Mouse (Mus musculus) thymus, postnatal 0 days (tissue): ENCODE data around the gene Lef1. TPM values are rescaled to one million over a fixed set of nuclear protein-coding genes. Genes with fewer than 3 reads are reported as not detected.
A peak's percentile ranks its signal among the peaks of the same experiment; 100 is the strongest.

Experiments used
- DNase-seq: peaks from one replicate; pipeline ENCODE4 v3.0.0-alpha.2; 2015; ENCODE audit warnings: low spot score
- polyA plus RNA-seq: library from polyadenylated mRNA; unstranded; fragments of >200 nt; fragmentation: Nextera tagmentation; extraction: Ambion mirVana; gene quantifications from 2 replicates; pipeline ENCODE4 v1.2.1, GENCODE M21; 2015

The Lef1 gene
- polyA plus RNA-seq, 1 experiment from 2014 or later = 284 TPM

DNA sequence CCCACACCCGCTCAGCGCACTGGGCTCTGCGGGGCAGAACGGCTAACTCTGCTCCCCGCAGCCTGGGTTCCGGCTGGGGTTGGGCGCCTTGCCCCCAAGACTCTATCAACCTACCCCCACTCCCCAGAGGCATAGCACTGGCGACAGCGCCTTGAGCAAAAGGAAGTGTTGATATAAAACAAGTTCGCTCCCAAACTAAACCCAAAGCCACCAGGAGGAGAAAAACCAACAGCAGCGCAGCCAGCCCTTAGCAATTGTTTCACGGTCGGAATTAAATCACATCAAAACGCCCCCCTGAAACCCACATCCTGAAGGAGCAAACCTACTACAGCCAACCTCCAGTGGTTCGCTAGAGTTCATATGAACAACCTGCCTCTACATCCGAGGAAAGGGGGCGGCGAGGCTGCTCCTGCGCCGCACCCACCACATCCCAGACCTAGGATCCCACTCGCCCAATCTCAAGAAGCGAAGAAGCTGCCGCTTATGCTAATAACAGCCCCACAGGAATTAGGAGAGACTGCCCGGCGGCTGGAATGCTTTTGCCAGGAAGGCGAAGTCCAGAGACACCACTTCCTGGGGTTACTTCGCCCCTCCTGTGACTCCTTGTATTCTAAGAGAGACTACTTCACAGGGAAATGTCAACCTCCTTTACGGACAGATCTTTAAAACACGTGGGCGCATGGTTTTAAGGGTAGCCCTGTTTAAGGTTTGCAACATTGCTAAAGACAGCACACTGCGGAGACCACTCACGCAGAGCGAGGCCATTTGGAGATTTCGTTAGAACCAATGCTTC lies 2.8 kb upstream of the Lef1 start:
- peak; percentile 53 for DNase-seq

DNA sequence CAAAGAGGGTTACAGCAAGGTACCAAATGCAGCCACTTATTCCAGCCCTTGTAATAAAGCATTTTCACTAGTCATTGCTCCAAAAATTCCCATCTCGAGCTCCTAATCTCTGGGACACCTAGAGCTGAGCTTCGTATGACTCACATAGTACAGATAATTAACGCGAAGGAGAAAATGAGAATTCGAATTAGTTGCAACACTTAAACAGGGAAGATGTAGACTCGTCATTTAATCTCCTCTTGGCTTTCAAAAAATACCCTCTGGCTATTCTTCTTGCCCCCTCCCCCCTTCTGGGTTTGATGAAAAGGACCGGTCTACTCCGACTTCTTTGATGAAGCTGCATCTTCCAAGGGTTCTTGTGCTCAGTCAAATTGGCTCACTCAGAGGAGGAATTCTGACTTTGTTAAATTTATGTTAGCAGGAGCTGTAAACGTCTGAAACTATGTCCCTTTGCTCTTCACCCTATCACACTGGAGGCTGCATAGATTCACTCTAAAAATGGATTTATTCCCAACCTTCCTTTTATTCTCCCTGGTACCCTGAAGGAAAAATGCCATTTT lies 2.1 kb upstream of the Lef1 start:
- DNase-seq = no peak

DNA sequence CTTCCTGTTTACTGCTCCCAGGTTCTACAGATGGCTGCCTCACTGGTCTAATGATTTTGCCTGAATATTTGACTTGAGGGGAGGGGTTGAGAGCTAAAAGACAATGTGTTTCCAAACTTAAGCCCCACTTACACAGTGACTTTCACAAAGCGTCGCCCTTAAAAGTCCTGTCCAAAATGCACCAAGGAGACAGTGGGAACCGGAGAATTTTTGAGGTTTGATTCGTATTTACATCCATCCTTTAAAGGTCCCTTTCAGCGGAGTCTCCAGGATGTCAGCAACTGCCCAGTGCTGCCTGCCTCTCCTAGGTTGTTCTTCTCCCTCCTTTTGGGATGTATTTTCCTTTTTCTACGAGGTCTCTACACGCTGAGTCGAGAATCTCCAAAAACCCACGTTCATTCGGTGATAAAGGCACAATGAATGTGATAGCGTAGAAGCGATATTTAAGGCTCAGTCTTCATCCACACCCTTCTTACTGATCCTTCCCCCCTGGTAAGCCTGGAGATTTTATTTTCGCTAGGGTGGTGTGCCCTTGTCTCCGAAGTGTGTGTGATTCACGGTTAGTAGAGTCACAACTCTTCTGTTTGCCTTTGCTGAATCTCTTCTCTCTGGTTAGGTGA lies 1.1 kb upstream of the Lef1 start:
- no peak for DNase-seq

DNA sequence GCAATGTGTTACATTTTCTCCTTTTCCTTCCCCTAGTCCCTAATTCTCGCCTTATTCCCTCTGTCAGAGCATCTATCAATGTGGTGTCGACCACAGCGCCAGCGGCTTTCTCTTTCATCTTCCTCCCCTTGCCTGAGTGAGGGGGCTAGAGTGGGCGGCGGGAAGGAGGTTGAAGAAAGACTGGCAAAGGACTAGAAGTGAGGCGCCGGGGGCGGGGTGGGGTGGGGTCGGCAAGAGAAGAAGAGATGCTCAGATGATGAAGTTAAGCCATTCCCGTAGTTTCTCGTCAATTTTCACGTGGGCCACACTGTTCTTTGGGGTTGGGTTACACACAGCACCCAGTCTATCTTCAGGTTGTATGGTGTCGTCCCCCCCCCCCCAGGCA lies 593 bp upstream of the Lef1 start:
- DNase-seq = peak; percentile 57

DNA sequence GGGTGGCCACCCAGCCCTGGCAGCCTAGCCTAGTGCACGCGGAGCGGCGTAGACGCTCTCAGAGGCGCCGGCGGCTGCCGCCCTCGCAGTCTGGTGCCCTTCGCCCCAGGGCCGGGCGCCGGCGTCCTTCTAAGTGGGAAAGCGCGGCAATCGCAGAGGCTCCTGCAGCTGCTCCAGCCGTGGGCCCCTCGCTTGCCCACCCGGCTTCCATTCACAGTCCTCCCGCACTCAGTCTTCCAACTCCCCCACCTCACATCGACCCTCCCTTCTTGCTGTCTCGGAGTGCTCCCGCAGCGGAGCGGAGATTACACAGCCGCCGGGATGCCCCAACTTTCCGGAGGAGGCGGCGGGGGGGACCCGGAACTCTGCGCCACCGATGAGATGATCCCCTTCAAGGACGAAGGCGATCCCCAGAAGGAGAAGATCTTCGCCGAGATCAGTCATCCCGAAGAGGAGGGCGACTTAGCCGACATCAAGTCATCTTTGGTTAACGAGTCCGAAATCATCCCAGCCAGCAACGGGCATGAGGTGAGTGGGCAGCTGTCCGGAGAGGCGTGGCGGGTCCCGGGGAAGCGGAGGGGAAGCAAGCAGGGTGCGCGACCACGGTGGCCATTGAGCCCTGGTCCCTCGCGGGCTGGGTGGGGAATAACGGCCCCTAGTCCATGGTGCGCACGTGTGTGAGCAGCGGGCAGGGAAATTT lies 1.0 kb downstream of the Lef1 start:
- peak; percentile 48 for DNase-seq

DNA sequence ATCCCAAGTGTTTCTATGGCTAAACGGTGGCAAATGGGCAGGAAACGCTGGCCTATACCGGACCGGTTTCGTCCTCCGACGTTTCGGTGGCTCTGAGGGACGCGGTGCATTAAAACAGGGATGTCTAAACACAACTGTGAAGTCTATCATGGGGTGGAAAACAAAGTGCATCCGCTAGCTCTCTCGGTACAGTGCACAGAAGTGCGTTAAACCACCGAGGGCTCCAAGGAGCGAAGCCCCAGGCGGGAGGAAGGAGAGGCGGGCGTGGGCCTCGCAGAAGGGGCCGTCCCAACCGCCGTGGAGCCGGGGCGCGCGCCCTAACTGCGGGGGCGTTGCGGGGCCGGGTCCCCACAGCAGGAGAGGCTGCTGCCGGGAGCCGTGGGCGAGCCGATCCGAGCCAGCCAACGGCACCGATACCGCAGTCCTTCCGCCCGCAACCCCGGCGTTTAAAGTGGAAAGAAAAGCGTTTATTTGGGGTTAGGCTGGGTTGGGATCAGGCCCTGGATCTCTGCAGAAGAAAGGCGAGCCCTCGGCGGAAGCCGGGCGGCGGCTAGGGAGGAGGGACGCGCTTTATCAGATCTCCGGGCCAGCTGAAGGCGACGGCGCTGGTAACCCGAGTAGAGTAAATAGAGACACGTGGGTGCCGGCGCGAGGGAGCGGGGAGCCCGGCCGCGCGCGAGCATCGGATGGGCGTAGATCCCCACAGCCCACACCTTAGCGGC lies 1.7 kb downstream of the Lef1 start:
- peak; percentile 81 for DNase-seq

DNA sequence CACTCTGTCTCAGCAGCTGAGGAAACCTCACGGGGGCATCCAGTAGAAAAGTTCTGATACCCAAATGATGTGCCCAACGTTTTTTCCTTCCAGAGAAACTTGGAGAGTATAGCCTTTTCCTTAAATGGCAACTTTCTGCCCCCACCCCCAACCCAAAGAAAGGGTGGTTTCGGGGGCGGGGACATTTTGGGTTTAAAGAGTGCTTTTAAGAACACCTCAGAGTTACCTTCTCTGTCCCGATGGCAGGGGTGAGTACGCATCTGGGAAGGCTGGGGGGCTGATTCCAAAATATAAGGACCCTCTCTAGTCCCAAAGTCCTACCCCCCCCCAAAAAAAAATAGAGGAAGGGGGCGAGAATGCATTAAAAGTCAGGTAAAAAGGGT lies 2.3 kb downstream of the Lef1 start:
- DNase-seq = peak; percentile 73

DNA sequence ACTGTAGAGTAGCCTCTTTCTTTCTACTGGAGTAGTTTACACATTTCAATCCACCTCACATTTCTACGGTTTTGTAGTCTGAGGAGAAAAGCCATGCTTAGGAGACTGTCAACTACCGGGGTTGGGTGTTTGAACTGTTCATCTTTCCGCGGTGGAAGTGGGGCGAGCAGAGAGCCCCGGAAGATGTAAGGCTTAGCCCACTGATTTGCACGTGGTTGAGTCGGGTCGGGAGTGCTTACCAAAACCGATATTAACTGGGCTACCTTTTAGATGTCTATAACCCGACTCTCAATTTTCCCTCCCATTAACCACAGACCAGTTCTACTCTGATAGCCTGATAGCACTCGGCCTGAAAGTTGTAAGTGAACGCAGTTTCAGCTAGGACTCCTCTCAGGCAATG lies 2.8 kb downstream of the Lef1 start:
- peak; percentile 75 for DNase-seq

DNA sequence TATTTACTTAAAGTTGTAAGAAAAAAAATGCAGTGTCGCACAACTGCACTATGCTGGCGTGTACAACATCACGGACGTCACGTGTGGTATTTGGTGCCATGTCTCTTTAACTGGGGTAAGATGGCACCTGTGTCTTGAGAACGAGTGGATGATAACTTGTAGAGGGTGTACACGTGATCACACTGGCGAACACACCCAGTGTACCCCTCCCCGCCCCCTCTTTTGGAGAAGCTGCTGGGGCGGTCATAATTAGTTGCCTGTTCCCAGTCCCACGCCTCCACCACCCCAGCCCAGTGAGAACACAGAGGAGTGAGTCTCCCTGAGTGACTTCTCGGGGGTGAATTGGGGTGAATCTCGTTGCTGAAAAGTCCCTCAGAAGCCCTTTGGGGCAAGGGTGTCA lies 5.8 kb downstream of the Lef1 start:
- no peak for DNase-seq

DNA sequence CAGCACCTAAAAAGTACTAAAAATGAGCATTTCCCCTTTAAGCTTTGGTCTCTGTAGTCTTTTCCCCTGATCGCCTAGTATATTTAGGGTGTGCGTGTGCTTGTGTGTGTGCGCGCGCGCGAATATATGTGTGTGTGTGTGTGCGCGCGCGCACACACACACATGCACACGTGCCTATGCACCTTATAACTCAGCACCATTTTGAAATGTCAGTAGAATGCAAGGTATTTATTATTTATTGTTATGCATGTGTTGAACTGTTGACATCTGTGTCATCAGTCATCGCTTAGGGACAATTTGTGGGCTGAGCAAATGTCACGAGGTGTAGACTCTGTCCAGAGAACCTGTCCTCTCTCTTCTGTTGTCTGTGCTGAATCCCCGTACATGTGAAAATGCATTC lies 7.1 kb downstream of the Lef1 start:
- DNase-seq = peak; percentile 39

DNA sequence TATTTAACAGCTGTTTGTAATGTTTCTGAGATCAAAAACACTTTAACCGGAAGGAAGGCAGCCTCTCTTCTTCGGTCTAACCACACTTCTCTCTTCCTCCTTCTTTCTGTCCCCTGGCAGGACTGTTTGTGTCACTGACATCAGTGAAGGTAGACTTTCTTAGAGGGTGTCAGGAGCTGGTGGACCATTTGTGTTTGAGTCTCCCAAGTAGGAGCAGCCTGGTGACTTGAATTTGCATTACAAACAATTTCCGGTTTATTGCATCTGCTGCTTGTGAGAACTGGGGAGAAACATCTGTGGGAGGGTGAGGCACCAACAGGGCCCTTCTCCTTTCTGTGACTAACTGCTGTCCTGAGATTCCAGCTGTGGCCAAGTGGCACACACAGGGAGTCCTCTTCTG lies 7.6 kb downstream of the Lef1 start:
- DNase-seq = peak; percentile 79

DNA sequence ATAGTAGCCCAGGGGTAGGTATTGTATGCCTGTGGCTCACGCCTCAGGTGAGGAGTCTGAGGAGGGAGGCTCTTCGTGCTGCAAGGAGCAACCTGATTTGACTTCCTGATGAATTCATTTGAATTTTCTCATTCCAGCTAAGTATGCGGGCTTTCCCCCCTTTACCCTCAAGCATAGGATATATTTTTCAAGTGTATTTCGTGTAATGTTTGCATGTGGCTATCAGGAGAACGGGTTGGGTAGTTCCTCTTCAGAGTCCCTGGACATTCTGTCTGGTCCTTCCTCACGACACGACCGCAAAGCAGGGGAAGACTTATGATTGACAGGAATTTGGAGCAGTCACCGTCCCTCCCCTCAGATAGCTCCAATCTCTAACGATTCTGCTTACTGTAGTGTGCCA lies 9.2 kb downstream of the Lef1 start:
- DNase-seq = no peak

DNA sequence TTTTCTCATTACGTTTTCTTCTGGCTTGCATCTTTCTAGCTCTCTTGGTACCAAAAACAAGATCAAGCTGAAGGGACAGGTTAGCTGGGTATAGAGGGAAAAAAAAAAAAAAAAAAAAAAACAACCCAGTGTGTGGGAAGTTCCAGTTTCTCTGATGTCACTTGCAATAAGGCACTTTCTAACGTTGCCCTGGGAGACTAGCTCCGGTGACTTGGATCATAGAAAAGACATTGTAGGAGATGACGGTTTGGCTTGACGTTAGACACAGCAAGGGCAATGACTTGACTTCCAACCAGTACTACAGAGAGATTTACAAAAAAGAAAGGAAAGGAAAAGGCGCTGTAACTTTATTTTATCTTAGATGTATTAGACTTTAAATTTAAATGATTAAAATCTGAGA lies 13.2 kb downstream of the Lef1 start:
- DNase-seq = no peak

DNA sequence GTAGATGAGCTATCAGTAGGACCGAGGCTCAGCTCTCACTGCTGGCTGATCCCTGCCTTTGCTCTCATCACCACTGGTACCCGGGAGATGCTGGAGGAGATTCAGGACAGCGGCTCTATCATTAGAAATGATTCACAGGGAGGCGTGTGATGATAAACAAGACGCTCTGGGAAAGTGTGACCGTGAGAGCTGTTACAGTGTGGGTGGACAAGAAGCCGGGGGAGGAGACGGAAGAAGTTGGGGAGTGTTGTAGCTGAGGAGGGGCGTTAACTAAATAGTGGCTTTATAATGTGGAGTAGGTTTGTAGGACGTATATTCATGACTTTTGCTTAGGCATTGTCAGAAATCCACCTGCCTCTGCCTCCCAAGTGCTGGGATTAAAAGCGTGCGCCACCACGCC lies 15.6 kb downstream of the Lef1 start:
- DNase-seq = no peak

DNA sequence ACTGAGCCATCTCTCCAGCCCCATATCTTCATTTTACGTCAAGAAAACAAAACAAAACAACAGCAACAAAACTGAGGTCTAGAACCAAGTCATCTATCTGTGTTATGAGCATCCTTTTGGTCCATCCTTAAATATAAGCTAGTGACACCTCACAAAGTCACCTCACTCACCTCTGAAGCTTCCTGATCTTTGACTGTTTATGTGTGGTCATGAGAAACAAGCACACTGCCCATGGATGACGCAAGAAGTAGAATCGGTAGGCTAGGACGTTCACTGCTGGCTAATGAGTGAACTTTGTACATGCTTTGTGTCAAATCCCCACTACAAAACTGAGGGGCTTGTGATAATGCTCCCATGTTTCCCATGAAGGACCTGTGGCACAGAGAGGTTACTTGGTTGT lies 16.2 kb downstream of the Lef1 start:
- DNase-seq = no peak

DNA sequence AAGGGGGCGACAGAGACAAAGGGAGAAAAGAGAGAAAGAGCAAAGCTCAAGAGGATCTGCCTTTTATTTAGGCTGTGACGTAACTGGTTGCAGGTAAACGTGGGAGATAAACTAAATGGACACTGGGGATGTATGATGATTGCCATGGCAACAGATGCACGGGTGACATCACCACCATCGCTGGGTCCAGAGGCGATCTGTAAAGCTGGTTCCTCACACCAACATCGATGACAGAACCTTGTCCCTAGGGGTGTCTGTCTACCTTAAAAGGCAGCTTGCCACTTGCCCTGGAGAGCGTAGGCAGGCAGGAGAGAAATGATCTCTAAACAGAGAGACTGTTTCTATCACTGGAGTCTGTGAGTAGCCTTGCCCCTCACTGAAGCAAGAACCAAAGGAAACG lies 23.7 kb downstream of the Lef1 start:
- DNase-seq = no peak

DNA sequence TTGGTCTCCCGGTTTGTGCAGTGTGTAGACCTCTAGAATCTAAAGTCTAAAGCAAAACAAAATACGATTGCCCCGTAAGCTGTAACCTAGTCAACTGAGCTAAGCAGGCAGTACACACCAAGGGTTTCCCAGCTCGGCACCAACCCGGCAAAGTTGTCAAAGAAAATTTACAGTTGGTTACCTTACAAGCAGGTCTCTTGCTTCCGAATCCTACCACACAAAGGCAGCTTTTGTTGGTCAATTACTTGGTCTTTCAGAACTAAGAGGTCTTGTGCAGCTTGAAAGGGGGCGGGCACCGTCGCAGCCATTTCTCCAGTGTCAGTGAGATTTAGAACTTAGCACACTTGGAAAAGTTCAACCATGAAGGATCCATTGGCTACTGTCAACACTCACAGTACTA lies 25.2 kb downstream of the Lef1 start:
- DNase-seq = no peak

DNA sequence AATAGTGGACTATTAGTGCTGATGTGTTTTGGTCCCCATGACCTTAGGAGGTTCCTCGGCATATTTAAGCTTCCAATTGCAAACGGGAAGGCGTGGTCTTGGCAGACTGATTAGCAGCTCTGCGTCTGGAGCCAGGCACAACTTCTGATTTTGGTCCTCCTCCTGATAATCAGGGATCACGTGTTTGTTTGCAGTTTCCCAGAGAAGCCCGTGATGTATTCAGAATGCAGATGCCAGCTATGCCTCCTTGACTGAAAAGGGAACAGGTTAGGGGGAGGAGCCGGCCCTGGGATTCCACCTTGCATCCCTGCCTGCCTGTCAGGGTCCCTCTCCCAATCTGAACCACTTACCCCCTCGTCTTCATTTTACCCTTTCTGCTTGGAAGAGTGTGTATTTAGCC lies 26.2 kb downstream of the Lef1 start:
- no peak for DNase-seq

DNA sequence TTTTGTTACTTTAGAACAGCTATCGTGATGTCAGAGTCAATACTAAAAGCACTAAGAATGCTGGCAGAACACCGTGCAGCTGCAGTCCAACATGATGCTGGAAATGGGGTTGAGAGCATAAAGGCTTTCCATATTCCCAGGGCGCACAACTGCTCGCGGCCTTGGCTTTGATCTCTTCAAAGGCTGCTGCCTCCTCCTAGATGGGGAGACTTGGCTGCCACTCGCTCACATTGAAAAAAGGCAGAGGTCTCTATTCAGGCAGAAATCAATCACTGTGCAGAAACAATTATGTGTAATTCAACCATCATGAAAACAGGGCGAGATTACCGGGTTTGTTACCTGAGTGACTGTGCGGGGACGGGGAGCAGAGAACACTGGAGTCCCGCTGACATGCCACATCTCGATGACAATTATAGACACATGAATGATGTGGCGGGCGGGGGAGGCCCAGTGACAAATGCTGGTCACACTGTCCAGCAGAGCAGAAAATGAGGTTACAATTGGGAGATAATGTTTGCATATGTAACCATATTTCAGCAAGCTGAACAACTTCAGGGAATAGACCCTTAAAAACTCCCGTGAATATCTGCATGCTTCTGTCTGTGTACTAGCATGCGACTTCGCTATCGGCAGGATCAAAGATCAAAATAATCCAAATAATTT lies 27.0 kb downstream of the Lef1 start:
- no peak for DNase-seq

DNA sequence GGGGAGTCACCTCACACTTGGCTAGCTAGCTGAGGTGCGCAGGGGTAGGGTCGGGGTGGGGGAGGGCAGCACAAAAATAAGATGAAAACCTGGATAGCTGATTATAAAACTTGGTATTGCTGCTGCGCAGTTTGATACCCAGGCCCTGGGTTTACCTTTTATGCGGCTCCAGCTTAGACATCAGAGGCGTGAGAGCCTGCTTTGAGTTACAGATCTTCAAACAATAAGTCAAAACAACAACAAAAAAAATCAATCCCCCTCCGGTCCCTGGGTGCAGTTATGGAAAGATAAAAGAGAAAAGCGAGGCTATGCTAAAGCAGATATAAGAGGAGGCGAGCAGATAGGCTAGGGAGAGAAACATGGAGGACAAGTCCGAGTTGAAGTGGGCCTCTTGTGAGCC lies 28.0 kb downstream of the Lef1 start:
- DNase-seq = no peak

DNA sequence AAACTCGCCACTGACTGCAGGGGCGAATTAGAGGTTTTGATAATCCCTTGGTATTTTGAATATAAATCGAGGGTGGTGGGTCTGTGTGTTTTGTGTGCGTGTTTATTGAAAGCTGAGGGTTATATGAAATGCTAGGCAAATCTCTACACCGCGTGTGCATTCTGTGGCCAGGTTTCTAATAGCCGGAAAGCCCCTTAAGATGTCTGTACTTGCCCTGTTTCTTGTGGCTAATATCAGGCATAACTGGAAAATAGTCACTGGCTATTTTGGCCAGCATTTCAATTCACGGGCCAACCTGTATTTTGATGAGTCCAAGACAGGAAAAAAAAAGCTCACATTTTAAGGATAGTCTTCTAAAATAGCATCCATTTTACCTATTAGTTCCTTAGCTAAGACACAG lies 28.5 kb downstream of the Lef1 start:
- DNase-seq = no peak
